Mouse (Mus musculus): ENCODE results near the gene Tmbim4. TPM values are rescaled to one million over a fixed set of nuclear protein-coding genes. Genes with fewer than 3 reads are reported as not detected.

Gene Tmbim4
- polyA plus RNA-seq, 1 experiment from 2014 or later = 117 TPM

GRCm38 (mm10) chr10:120231718-120232117 lies 30.3 kb downstream of the Tmbim4 start:
- Histone ChIP-seq H3K9me3 (no peaks in the 10 kb centered on the region), H3K9ac (no peak overlapping the region), H3K36me3 (peaks cover 19% of the 10 kb centered on the region; the same call in 1 of the 2 replicates), H3K4me3 (replicated peaks) (no peak overlapping the region), H3K4me2 (replicated peaks) (no peak overlapping the region), H3K27me3 (replicated peaks) (no peaks in the 10 kb centered on the region), H3K27ac (no peak overlapping the region), H3K4me1 (replicated peaks) (peaks cover 14% of the 10 kb centered on the region; the same call in 1 of the 2 replicates)
- 36% methylated on average over 5 of the region's 5 CpGs for WGBS
- ATAC-seq = no peak

GRCm38 (mm10) chr10:120233655-120234367 lies 32.4 kb downstream of the Tmbim4 start:
- H3K4me1 ChIP-seq (replicated peaks) = peaks cover 6% of the 10 kb centered on the region; the same call in 1 of the 2 replicates
- no peaks in the 10 kb centered on the region for H3K9me3 ChIP-seq
- H3K4me3 ChIP-seq (replicated peaks) = no peak overlapping the region
- 0 out of 2 replicates have a peak, but pooled peaks cover 14% of the 10 kb centered on the region for H3K36me3 ChIP-seq
- peak overlapping the region; percentile 46 for H3K4me2 ChIP-seq (replicated peaks)
- H3K9ac ChIP-seq = peak overlapping the region; percentile 26; the same call in 1 of the 2 replicates
- WGBS = 25% methylated on average over 18 of the region's 18 CpGs
- H3K27me3 ChIP-seq (replicated peaks) = no peaks in the 10 kb centered on the region
- peak; percentile 53; the same call in 1 of the 2 replicates for ATAC-seq
- H3K27ac ChIP-seq = no peak overlapping the region

GRCm38 (mm10) chr10:120236855-120237254 lies 35.5 kb downstream of the Tmbim4 start:
- no peak overlapping the region for H3K4me3 ChIP-seq (replicated peaks)
- H3K9ac ChIP-seq = no peak overlapping the region
- no peak overlapping the region for H3K27ac ChIP-seq
- no peak overlapping the region for H3K4me2 ChIP-seq (replicated peaks)
- ATAC-seq = no peak
- 71% methylated on average over 9 of the region's 9 CpGs for whole genome bisulfite sequencing
- H3K36me3 ChIP-seq = no peaks in the 10 kb centered on the region
- H3K27me3 ChIP-seq (replicated peaks) = no peaks in the 10 kb centered on the region
- peaks cover 4% of the 10 kb centered on the region; the same call in 1 of the 2 replicates for H3K4me1 ChIP-seq (replicated peaks)
- H3K9me3 ChIP-seq = no peaks in the 10 kb centered on the region

GRCm38 (mm10) chr10:120238241-120238640 lies 36.9 kb downstream of the Tmbim4 start:
- H3K27ac ChIP-seq = no peak overlapping the region
- WGBS = 94% methylated on average over 8 of the region's 8 CpGs
- H3K4me1 ChIP-seq (replicated peaks) = peaks cover 4% of the 10 kb centered on the region; the same call in 1 of the 2 replicates
- H3K9ac ChIP-seq = no peak overlapping the region
- H3K4me2 ChIP-seq (replicated peaks) = no peak overlapping the region
- no peak overlapping the region for H3K4me3 ChIP-seq (replicated peaks)
- no peaks in the 10 kb centered on the region for H3K27me3 ChIP-seq (replicated peaks)
- no peaks in the 10 kb centered on the region for H3K9me3 ChIP-seq
- ATAC-seq = no peak
- H3K36me3 ChIP-seq = no peaks in the 10 kb centered on the region

- Histone ChIP-seq H3K4me2 (replicated peaks) (no peak overlapping the region), H3K27me3 (replicated peaks) (no peaks in the 10 kb centered on the region), H3K9ac (no peak overlapping the region), H3K4me3 (replicated peaks) (no peak overlapping the region), H3K4me1 (replicated peaks) (no peaks in the 10 kb centered on the region), H3K27ac (no peak overlapping the region), H3K9me3 (no peaks in the 10 kb centered on the region), H3K36me3 (no peaks in the 10 kb centered on the region)
- WGBS = 68% methylated on average over 6 of the region's 6 CpGs
- no peak for ATAC-seq
These were observed 38.1 kb downstream of the Tmbim4 start for GRCm38 (mm10) chr10:120239476-120239875.

- 64% methylated on average over 6 of the region's 6 CpGs for WGBS
- no peak for ATAC-seq
- H3K4me1 ChIP-seq (replicated peaks) = no peaks in the 10 kb centered on the region
- H3K9me3 ChIP-seq = no peaks in the 10 kb centered on the region
- no peak overlapping the region for H3K4me2 ChIP-seq (replicated peaks)
- no peaks in the 10 kb centered on the region for H3K27me3 ChIP-seq (replicated peaks)
- H3K9ac ChIP-seq = no peak overlapping the region
- no peak overlapping the region for H3K4me3 ChIP-seq (replicated peaks)
- H3K36me3 ChIP-seq = no peaks in the 10 kb centered on the region
- H3K27ac ChIP-seq = no peak overlapping the region
These were observed 41.0 kb downstream of the Tmbim4 start for GRCm38 (mm10) chr10:120242421-120242820.

- ATAC-seq = no peak
- WGBS = 72% methylated on average over 5 of the region's 5 CpGs
- Histone ChIP-seq H3K36me3 (no peaks in the 10 kb centered on the region), H3K27me3 (replicated peaks) (no peaks in the 10 kb centered on the region), H3K4me2 (replicated peaks) (no peak overlapping the region), H3K4me3 (replicated peaks) (no peak overlapping the region), H3K9ac (no peak overlapping the region), H3K4me1 (replicated peaks) (no peaks in the 10 kb centered on the region), H3K27ac (no peak overlapping the region), H3K9me3 (no peaks in the 10 kb centered on the region)
These were observed 44.3 kb downstream of the Tmbim4 start for GRCm38 (mm10) chr10:120245681-120246080.

GRCm38 (mm10) chr10:120246994-120247750 lies 45.8 kb downstream of the Tmbim4 start:
- Histone ChIP-seq H3K27me3 (replicated peaks) (no peaks in the 10 kb centered on the region), H3K9ac (no peak overlapping the region), H3K4me3 (replicated peaks) (no peak overlapping the region), H3K4me1 (replicated peaks) (no peaks in the 10 kb centered on the region), H3K9me3 (no peaks in the 10 kb centered on the region), H3K36me3 (no peaks in the 10 kb centered on the region), H3K27ac (no peak overlapping the region), H3K4me2 (replicated peaks) (no peak overlapping the region)
- WGBS = 27% methylated on average over 9 of the region's 9 CpGs
- ATAC-seq = 0 out of 2 replicates have a peak, but pooled peaks have one; percentile 45

- Histone ChIP-seq H3K27ac (no peak overlapping the region), H3K27me3 (replicated peaks) (no peaks in the 10 kb centered on the region), H3K4me3 (replicated peaks) (no peak overlapping the region), H3K4me1 (replicated peaks) (no peaks in the 10 kb centered on the region), H3K4me2 (replicated peaks) (no peak overlapping the region), H3K9ac (no peak overlapping the region), H3K36me3 (no peaks in the 10 kb centered on the region), H3K9me3 (no peaks in the 10 kb centered on the region)
- no peak for ATAC-seq
- 47% methylated on average over 11 of the region's 11 CpGs for WGBS
These were observed 49.7 kb downstream of the Tmbim4 start for GRCm38 (mm10) chr10:120250911-120251683.

- no peak overlapping the region for H3K4me3 ChIP-seq (replicated peaks)
- 82% methylated on average over 4 of the region's 4 CpGs for WGBS
- ATAC-seq = no peak
- H3K9me3 ChIP-seq = no peaks in the 10 kb centered on the region
- H3K27ac ChIP-seq = no peak overlapping the region
- no peak overlapping the region for H3K4me2 ChIP-seq (replicated peaks)
- H3K27me3 ChIP-seq (replicated peaks) = no peaks in the 10 kb centered on the region
- no peak overlapping the region for H3K9ac ChIP-seq
- H3K4me1 ChIP-seq (replicated peaks) = no peaks in the 10 kb centered on the region
- no peaks in the 10 kb centered on the region for H3K36me3 ChIP-seq
These were observed 50.4 kb downstream of the Tmbim4 start for GRCm38 (mm10) chr10:120251791-120252190.

- Histone ChIP-seq H3K4me1 (replicated peaks) (no peaks in the 10 kb centered on the region), H3K9ac (no peak overlapping the region), H3K36me3 (no peaks in the 10 kb centered on the region), H3K9me3 (no peaks in the 10 kb centered on the region), H3K4me2 (replicated peaks) (no peak overlapping the region), H3K4me3 (replicated peaks) (no peak overlapping the region), H3K27me3 (replicated peaks) (no peaks in the 10 kb centered on the region), H3K27ac (no peak overlapping the region)
- no peak for ATAC-seq
- 31% methylated on average over 8 of the region's 8 CpGs for WGBS
These were observed 51.4 kb downstream of the Tmbim4 start for GRCm38 (mm10) chr10:120252800-120253199.

GRCm38 (mm10) chr10:120257231-120257630 lies 55.8 kb downstream of the Tmbim4 start:
- no peak overlapping the region for H3K9ac ChIP-seq
- no peaks in the 10 kb centered on the region for H3K4me1 ChIP-seq (replicated peaks)
- peak; percentile 59; the same call in 1 of the 2 replicates for ATAC-seq
- 17% methylated on average over 11 of the region's 11 CpGs for WGBS
- no peaks in the 10 kb centered on the region for H3K36me3 ChIP-seq
- H3K27ac ChIP-seq = no peak overlapping the region
- H3K27me3 ChIP-seq (replicated peaks) = no peaks in the 10 kb centered on the region
- no peaks in the 10 kb centered on the region for H3K9me3 ChIP-seq
- H3K4me3 ChIP-seq (replicated peaks) = no peak overlapping the region
- H3K4me2 ChIP-seq (replicated peaks) = 0 out of 2 replicates have a peak overlapping the region, but pooled peaks have one; percentile 3
